Mouse (Mus musculus): ENCODE results near the gene Wfdc13. TPM values are rescaled to one million over a fixed set of nuclear protein-coding genes. Genes with fewer than 3 reads are reported as not detected.

The Wfdc13 gene
- total RNA-seq (2015; ENCODE audit: low replicate concordance) (not detected in 2 replicates), total RNA-seq (2017; ENCODE audit: low replicate concordance) (not detected in 2 replicates)

DNA sequence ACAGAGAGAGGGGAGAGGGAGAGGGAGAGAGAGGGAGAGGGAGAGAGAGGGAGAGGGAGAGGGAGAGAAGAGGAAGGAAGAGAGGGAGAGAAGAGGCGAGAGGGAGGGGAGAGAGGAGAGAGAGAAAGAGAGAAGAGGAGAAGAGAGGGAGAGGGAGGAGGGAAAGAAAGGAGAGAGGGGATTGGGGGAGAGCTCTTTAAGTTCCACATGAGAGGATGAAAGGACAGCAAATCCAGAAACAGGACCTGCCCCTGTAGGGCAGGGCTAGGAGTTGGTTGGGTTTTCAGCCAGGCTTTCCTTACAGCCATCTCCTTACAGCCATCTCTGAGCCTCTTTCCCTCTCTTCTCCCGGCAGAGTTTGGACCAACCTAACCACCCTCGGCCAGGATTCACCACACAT is at the start of gene Wfdc13:
Gene Wfdc13, plus strand, starts transcription at position 301 of the 400 bp plus-strand sequence.
- ATAC-seq (replicated peaks; ENCODE audit: low FRiP score, poor library complexity, severe bottlenecking), result no peak

DNA sequence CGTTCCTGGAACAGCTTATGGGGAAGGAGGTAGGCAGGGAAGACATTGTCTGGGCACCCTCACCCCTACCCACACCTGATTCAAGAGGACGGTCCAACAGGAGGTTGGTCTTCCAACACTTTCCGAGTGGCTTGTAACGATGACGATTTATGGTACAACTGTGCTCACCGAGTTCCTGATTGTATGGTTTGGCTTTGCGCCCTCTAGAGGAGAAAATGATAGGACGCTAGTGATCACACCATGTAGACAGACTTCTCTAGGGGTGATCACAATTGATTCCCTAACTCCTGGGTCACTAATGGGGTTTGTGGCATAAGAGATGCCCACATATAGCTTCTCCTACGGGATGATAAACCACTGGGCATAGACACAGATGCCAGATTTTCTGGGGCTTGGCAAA is 49.6 kb upstream of the Wfdc13 start:
- 0 out of 2 replicates have a peak, but pooled peaks have one; percentile 52 for ATAC-seq (replicated peaks; ENCODE audit: low FRiP score, poor library complexity, severe bottlenecking)

DNA sequence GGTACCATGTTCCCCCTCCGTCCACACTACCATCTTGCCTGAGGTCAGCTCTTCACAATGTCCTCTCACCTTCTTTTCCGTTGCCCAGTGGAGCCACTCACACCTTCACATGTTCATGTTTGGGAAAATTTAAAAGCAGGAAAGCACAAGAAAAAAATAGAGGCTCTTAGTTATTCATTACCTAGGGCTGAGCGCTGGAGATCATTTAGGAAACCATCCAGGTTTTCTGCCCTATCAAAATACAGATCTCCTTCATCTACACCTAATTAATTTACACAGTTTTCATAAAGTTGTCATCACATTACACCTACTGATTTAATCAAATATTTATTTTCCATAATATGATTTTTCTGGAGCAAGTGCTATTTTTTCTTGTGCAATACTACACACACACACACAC is 46.2 kb upstream of the Wfdc13 start, which contains the start of gene Wfdc16:
Gene Wfdc16, minus strand, starts transcription at position 101 of the 400 bp plus-strand sequence.
- no peak for ATAC-seq (replicated peaks; ENCODE audit: low FRiP score, poor library complexity, severe bottlenecking)

DNA sequence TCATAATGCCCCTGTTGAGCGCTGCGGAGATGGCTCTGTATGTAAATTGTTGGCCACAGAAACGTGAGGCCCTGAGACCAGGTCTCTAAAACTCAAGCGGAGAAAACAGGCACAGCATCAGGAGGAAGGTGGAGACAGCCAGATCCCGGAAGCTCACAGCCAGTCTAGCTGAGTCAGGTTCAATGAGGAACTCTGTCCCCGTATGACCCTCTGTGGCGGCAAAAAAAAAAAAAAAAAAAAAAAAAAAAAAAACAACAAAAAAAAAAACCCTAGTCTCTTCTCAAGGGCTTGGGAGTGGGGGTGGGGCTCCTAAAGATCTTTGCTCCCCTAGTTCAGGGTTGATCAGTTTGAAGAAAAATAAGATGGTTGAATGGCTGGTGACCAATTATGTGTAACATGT is 43.8 kb upstream of the Wfdc13 start:
- ATAC-seq (replicated peaks; ENCODE audit: low FRiP score, poor library complexity, severe bottlenecking), result no peak

DNA sequence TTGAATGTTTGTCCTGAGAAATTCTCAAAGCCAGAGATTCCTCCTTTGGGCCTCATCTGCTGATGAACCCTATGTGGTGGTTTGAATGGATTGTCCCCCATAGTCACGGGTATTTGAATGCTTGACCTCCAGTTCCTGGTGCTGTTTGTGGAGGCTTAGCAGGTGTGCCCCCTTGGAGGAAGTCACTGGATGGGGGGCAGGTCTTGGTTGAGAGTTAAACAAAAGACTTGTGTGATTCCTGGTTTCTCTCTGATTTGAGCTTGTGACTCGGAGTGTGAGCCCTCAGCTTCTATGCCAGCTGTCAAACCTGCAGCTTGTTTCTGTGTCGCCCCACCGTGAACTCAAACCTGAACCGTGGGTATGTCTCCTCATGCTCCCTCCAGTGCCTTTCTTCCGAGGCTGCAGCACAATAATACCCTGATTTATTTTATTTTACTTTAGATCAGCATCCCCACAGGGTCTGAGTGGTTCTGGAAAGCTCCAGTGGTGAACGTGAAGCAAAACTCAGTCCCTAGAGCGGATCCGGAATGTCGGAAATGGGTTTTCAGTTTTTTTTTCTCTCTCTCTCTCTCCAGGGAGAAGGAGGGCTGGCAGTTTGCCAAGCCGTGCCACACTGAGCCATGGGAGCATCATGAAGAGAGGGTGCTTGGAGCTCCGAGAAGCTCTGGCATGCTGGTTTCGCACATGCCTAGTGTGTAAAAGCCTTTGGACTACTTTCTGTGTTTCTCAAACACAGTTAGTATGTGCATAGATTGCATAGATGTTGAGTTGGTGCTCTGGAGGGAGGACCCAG is 42.8 kb upstream of the Wfdc13 start:
- no peak for ATAC-seq (replicated peaks; ENCODE audit: low FRiP score, poor library complexity, severe bottlenecking)

DNA sequence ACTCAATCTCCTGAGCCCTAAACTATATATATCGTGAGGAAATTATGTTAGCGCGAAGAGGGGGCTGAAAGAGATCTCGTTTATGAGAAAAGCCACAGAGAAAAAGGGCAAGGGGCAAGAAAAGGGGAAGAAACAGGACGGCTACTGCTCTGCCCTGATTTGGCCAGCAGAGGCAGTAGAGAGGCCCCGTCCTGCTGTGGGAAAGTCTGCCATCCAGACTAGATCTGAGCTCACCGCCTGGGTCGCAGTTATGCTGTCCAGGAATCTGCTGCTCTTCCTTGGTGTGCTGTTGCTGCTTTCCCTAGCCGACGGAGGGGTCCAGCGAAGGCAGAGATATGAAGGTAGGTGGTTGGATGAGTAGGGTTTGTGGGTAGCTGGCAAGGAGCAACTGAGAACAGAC is 29.0 kb upstream of the Wfdc13 start, which contains the start of gene Wfdc10:
Gene Wfdc10, plus strand, starts transcription at position 189 of the 400 bp plus-strand sequence.
- ATAC-seq (replicated peaks; ENCODE audit: low FRiP score, poor library complexity, severe bottlenecking), result peak; percentile 76; the same call in 1 of the 2 replicates

DNA sequence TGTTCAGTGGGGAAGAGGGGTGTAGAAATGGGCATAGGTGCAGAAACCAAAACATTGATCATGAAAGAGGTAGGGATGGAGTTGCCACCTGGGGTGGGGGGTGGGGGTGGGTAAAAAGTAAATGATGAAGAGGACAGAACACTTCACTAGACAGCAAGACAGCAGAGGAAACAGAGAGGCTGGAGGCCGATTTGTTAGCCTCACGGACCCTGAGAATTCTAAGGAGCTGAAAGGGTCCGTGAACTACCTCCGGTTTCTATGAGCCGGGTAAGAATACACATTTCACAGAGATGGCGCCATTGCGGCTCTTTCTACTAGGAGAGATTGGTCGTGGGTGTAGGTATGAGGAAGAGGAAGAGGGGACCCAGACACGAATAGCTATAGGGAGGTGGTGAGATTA is 28.4 kb upstream of the Wfdc13 start, which contains the start of gene Wfdc9:
Gene Wfdc9, minus strand, starts transcription at position 101 of the 400 bp plus-strand sequence.
- ATAC-seq (replicated peaks; ENCODE audit: low FRiP score, poor library complexity, severe bottlenecking), result no peak

DNA sequence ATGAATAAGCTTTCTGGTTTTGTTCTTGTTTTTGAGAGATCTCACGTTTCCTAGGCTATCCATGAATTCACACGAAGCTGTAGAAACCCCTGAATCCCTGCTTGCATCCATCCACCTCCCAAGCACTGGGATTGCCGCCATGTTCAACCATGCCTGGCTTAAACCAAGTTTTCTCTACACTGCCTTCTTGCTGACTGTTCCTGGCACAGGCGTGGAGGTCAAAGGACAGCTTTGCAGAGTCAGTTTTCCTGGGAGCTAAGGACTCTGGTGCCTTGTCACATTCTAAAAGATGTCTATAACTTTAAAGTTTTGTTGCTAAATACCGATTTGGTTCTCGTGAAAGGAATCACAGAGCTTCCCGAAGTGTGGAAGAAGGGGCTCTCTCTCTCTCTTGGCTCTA is 20.1 kb upstream of the Wfdc13 start:
- no peak for ATAC-seq (replicated peaks; ENCODE audit: low FRiP score, poor library complexity, severe bottlenecking)

DNA sequence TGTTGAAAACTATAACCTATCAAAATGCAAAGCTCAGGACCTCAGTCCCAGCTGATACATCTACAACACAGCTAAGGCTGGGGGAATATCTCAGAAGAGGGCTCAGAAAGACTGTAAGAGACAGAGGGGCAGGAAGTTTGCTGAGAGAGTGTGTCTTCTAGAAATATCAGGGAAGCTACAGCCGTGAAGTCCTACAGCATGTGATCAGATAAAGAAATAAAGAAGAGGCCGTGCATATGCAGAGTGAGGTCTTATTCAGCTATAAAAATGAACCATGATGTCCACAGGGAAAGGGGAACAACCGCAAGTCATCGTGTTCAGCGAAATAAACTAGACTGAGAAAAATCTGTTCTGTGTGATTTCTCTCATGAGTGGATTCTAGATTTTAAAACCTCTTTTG is 14.6 kb upstream of the Wfdc13 start:
- no peak for ATAC-seq (replicated peaks; ENCODE audit: low FRiP score, poor library complexity, severe bottlenecking)

DNA sequence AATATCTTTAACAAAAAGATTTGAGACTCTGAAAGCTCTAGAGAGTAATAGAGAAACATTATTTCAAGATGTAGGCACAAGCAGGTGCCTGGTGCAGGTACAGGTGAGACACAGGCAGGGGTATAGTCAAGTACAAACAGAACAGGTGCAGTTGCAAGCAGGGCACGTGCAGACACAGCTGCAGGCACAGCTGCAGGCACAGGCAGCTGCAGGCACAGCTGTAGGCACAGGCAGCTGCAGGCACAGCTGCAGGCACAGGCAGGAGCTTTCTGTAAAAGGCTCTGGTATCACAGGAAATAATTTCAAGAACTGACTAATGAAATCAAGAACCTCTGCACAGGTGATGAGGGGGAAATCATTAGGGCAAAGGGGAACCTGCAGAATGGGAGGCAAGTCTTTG is 14.0 kb upstream of the Wfdc13 start:
- no peak for ATAC-seq (replicated peaks; ENCODE audit: low FRiP score, poor library complexity, severe bottlenecking)

DNA sequence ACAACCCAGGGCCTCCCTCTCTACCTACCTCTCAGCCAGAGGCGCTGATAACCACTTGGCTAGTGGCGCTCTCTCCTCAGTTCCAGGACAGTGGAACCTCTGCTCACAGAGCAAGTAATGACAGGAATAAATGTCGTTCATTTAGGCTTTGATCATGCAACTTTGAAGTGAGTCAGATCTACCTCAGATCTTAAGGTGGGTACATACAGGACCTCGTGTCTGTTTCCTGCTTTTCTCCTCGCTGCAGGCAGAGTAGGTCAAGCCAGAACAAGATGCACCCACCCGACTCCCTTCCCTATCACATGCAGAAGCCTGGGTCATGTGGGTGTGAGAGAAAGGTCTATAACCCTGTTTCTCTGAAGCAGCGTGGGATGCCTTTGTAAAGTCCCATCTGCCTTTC is 10.9 kb upstream of the Wfdc13 start, which contains the start of gene Wfdc11:
Gene Wfdc11, minus strand, starts transcription at position 101 of the 400 bp plus-strand sequence.
- ATAC-seq (replicated peaks; ENCODE audit: low FRiP score, poor library complexity, severe bottlenecking), result no peak

DNA sequence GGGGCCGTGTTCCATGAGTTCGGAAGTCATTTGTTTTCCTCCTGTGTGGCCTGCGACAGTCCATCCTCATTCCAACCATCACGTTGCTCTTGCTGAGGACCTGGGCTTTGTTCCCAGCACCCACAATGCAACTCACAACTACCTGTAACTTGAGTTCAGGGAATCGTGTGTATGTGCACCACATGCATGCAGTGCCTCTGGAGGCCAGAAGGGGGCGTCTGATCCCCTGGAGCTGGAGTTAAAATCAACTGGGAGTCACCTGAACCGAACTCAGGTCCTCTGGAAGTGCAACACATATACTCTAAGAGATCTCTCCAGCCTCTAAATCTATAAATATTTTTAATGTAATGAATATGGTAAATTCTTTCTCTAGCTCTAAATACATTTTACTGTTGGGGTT is 8.8 kb upstream of the Wfdc13 start:
- no peak for ATAC-seq (replicated peaks; ENCODE audit: low FRiP score, poor library complexity, severe bottlenecking)

DNA sequence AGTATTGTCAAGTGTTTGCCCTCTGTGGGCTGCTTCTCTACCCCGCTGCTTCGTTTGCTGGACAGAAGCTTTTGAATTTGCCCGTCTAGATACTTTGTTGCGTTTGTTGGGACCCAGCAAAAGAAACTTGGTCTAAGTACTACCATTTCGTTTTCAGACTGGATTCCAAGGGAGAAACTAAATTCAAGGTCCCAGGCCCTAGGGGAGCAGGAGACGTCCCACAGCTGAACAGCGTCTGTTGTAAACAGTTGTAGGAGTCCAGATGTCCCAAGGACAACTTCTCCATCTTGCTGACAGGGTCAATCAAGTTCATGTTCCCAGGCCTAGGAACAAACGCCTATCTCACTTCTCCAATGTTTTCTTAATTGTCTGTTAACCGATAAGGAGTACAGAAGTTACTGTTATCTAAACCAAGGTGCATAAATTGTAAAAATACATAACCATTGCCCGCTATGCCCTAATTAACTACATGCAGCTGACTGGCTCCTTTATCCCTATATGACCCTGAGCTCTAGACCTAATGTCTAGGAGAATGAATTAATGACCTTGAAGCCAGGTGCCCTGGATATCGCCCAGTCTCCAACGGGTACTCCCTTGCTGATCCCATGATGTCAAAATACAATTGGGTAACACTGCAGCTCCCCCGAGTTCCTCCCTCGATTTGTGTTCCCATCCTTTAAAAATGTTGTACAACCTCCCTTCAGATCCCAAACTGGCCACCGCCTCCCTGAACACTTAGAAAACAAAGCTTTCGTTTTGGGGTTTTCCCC is 7.8 kb upstream of the Wfdc13 start:
- ATAC-seq (replicated peaks; ENCODE audit: low FRiP score, poor library complexity, severe bottlenecking), result no peak

DNA sequence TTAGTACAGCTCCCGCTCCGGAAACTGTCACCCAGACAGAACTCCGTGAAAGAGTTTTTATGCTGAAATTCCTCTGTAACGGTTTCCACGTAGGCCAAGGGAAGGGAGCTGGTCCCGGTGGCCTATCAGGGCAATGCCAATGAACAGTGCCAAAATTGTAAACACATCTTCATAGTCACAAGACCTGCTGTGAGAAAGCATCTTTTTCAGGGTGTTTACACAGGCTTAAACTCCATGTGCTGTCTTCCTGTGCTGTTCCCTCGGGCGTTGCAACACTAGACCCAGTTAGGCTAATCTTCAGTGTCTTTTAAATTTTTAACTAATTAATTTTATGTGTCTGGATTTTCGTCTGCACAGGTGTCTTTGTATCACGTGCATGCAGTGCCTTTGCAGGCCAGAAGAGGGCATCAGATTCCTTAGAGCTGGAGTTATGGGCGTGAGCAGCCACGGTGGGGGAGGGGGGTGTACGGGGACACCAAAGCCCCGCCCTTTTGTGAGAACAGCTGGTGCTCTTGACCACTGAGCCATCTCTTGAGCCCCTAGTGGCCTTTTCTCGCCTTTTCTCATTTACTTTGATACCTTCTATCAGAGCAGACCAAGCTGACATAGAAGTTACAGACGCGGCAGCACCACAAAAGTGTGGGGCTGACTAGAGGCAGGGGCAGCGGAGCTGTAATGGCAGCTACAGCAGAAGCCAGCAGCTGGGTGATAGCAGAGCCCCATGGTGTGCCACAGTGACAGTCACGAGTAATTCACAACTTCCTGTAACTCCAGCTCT is 5.9 kb upstream of the Wfdc13 start:
- peak; percentile 79 for ATAC-seq (replicated peaks; ENCODE audit: low FRiP score, poor library complexity, severe bottlenecking)

DNA sequence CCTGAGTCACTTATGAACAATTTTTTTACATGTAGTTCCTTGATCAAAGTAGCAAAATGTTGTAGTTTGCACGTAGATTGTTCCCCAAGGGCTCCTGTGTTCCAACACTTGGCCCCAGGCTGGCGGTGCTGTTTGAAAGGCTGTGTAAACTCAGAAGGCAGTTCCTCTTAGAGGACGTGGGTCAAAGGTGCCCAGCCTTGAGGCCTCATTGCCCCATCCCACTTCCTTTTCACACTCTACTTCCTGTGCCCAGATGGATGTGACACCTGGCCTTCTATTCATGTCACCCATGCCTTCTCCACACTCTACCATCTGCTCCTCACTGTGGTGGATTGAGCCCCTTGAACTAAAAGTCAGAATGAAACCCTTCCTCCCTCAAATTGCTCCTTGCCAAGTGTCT is 5.0 kb upstream of the Wfdc13 start:
- ATAC-seq (replicated peaks; ENCODE audit: low FRiP score, poor library complexity, severe bottlenecking), result no peak

DNA sequence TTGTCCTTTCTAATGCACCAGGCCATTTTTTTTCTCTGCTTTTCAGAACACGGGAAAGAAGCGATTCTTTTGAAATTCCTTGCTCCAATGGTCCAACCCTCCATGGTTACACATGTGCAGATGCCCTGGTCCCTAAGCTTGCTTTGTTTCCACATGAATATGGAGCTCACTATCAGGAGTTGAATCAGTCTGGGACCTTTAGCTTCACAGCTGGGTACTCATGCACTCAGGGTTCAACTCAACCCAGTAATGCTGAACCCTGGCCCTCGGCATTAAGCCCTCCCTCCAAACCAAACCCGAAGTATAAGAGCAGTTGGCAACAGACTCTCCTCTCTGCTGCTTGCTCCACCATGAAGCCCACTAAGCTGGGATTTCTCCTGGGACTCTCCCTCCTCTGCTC is 13.3 kb downstream of the Wfdc13 start, which contains the start of gene Spint4:
Gene Spint4, plus strand, starts transcription at position 301 of the 400 bp plus-strand sequence.
- no peak for ATAC-seq (replicated peaks; ENCODE audit: low FRiP score, poor library complexity, severe bottlenecking)

DNA sequence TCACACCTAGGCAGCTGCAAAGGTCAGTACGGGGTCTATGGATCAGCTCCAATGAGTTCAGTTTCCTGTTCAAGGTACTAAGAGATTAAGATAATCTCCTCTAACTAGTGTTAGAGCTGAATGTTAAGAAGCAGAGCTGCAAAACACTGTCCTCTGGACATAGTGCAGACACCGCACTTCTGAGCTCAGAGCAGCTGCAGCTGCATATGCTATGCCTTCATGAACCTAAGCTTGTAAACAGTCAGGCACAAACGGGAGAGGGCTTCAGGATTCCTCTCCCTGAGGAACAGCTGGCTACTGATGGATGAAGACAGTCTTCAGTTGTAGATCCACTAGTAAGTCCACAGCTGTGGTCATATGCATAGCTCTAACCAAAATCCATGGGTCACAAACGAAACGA is 16.1 kb downstream of the Wfdc13 start:
- no peak for ATAC-seq (replicated peaks; ENCODE audit: low FRiP score, poor library complexity, severe bottlenecking)

DNA sequence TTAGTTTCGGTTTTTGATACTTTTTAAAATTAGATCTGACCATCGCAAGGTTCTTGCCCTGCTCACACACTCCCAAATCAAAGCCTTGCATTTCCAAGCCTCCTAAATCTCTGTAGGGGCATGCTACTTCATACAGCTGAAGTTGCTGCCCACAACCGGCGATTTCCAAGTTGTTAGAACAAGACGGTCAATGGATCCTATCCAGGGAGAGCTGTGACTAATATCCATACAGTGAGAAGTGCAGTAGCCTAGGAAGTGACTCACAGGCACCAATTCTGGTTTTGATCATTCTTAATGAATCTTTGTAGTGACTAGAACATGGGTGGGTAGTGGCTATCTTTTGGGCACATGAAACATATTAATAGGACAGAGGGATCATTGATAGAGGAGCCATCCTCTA is 16.9 kb downstream of the Wfdc13 start:
- ATAC-seq (replicated peaks; ENCODE audit: low FRiP score, poor library complexity, severe bottlenecking), result no peak

DNA sequence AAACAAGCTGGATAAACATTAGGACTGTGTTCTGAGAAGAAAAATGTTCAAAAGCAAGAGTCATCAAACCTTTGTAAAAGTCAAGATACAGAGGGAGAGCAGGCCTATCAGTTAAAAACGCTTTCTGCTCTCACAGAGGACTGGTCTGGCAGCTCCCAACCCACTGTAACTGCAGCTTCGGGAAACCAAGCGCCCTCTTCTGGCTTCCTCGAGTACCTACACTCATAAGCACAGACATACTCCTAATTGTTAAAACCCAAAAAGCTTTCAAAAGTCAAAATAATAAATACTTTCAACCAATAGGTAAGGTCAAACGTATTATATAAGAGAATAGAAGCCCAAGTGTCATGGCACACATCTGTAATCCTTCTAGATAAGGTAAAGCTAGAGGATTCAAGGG is 19.3 kb downstream of the Wfdc13 start:
- peak; percentile 60; the same call in 1 of the 2 replicates for ATAC-seq (replicated peaks; ENCODE audit: low FRiP score, poor library complexity, severe bottlenecking)

DNA sequence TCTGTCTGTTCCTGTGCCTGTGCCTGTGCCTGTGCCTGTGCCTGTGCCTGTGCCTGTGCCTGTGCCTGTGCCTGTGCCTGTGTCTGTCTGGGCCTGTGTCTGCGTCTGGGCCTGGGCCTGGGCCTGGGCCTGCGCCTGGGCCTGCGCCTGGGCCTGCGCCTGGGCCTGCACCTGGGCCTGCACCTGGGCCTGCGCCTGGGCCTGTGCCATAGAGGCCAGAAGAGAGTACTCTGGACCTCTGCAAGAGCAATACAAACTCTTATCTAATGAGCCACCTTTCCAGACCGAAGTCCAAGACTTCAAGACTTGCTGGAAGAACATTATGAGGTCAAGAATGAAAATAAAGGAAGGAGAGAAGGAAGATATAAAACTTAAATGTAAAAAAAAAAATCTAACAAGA is 20.4 kb downstream of the Wfdc13 start:
- no peak for ATAC-seq (replicated peaks; ENCODE audit: low FRiP score, poor library complexity, severe bottlenecking)
